ENCODE assay signal across 28 mouse cellular contexts in genomic region chr11:29560990-29561389, GRCm38 (mm10). TPM values are rescaled to one million over a fixed set of nuclear protein-coding genes. Genes with fewer than 3 reads are reported as not detected.
"Had no signal": no experiment of that assay in that cellular context is flagged by ENCODE, and none has a peak within 500 bp of the region (broad histone marks: within the 10 kb centered on the region; RNA-seq: fewer than 3 reads in every experiment).

No protein-coding gene starts in this region.

- H3K27ac ChIP-seq: gastrocnemius, adult 2 months; heart, adult 2 months; hindbrain, embryonic 13.5 days; hindbrain, embryonic 15.5 days; hindbrain, postnatal 0 days; intestine, embryonic 15.5 days; layer of hippocampus, adult 2 months; limb, embryonic 13.5 days; limb, embryonic 15.5 days; liver, embryonic 12.5 days; liver, embryonic 14.5 days had no signal

- DNase-seq: gastrocnemius, adult 2 months; gastrocnemius, postnatal 14 days; gastrocnemius, postnatal 36 days; heart, adult 11 months; heart, adult 2 months; heart, postnatal 10 days; kidney, adult 18-20 months; kidney, adult 8-10 months; kidney, postnatal 10 days; kidney, postnatal 25 days; kidney, postnatal 4 days; layer of hippocampus, adult 9-11 months; layer of hippocampus, postnatal 36 days; left cerebral cortex, postnatal 4 days had no signal

- H3K9ac ChIP-seq: heart, embryonic 12.5 days; hindbrain, embryonic 13.5 days; hindbrain, embryonic 15.5 days; intestine, embryonic 15.5 days; limb, embryonic 13.5 days; limb, embryonic 15.5 days; liver, embryonic 12.5 days; liver, embryonic 14.5 days had no signal

- H3K4me2 ChIP-seq: heart, embryonic 12.5 days; hindbrain, embryonic 13.5 days; hindbrain, embryonic 15.5 days; intestine, embryonic 15.5 days; limb, embryonic 13.5 days; limb, embryonic 15.5 days; liver, embryonic 12.5 days had no signal

- H3K36me3 ChIP-seq: heart, embryonic 12.5 days; hindbrain, embryonic 13.5 days; hindbrain, embryonic 15.5 days; intestine, embryonic 15.5 days; limb, embryonic 13.5 days; limb, embryonic 15.5 days; liver, embryonic 12.5 days had no signal

- H3K27me3 ChIP-seq: heart, embryonic 12.5 days; hindbrain, embryonic 13.5 days; hindbrain, embryonic 15.5 days; intestine, embryonic 15.5 days; limb, embryonic 13.5 days; limb, embryonic 15.5 days; liver, embryonic 12.5 days had no signal

- H3K4me3 ChIP-seq: gastrocnemius, adult 2 months; heart, adult 2 months; heart, embryonic 12.5 days; hindbrain, embryonic 13.5 days; hindbrain, embryonic 15.5 days; intestine, embryonic 15.5 days; layer of hippocampus, adult 2 months; limb, embryonic 13.5 days; limb, embryonic 15.5 days; liver, embryonic 12.5 days had no signal

- H3K9me3 ChIP-seq: heart, embryonic 12.5 days; hindbrain, embryonic 13.5 days; hindbrain, embryonic 15.5 days; intestine, embryonic 15.5 days; limb, embryonic 13.5 days; limb, embryonic 15.5 days; liver, embryonic 12.5 days had no signal

- H3K4me1 ChIP-seq: heart, embryonic 12.5 days; hindbrain, embryonic 13.5 days; hindbrain, embryonic 15.5 days; intestine, embryonic 15.5 days; limb, embryonic 13.5 days; limb, embryonic 15.5 days; liver, embryonic 12.5 days had no signal

- ATAC-seq: hindbrain, postnatal 0 days; intestine, embryonic 15.5 days; intestine, postnatal 0 days; liver, embryonic 12.5 days had no signal

RNA-seq across cellular contexts. Expression of gene Clhc1, which starts 13.2 kb away (rescaled TPM):
- total RNA-seq: gastrocnemius, adult 2 months; gastrocnemius, postnatal 14 days; gastrocnemius, postnatal 36 days; heart, adult 2 months; heart, postnatal 10 days; heart, postnatal 25 days; hematopoietic stem cell, adult 5-6 weeks; hindbrain, postnatal 0 days had no signal
- polyA plus RNA-seq: heart, adult 2 months; intestine, embryonic 15.5 days; intestine, postnatal 0 days; liver, adult 2 months had no signal
